In the genomic region with DNA sequence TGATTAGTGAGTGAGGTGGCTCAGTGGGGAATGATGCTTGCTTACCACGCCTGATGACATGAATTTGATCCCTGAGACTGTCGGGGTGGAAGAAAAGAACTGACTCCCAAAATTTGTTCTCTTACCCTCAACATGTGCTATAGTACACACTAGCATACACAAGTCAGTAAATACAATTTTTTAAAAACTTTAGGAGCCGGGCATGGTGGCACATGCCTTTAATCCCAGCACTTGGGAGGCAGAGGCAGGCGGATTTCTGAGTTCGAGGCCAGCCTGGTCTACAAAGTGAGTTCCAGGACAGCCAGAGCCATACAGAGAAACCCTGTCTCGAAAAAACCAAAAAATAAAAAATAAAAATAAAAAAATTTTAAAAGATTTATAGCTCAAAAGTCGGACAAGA, we compare ENCODE assay signal across 6 mouse cellular contexts. TPM values are rescaled to one million over a fixed set of nuclear protein-coding genes. Genes with fewer than 3 reads are reported as not detected.
DNase-seq lines count a peak whose midpoint lies in the region; ATAC-seq and TF ChIP-seq lines count a peak whose summit lies in the region.
"Not testable (repeated sequence)": the region's sequence is repeated elsewhere in the genome, so short reads cannot be mapped to it uniquely, and the experiment has no call there.

No protein-coding gene starts in this region.

- TF ChIP-seq EP300 in MEL (IDR thresholded peaks at IDR 0.05; ENCODE audit: low read depth in 1 of 2, low read length in 2 of 2): not testable (repeated sequence)

- not testable (repeated sequence) for H3K9ac ChIP-seq in MEL (ENCODE audit: control insufficient read depth, low read depth, low read length, poor library complexity, severe bottlenecking); heart, embryonic 13.5 days; kidney, embryonic 15.5 days

- not testable (repeated sequence) for TF ChIP-seq RAD21 in MEL (IDR thresholded peaks at IDR 0.05; ENCODE audit: low read depth, low read length)

- H3K79me2 ChIP-seq in MEL (ENCODE audit: control insufficient read depth, insufficient read depth, low read length, poor library complexity) (peaks cover 31% of the 10 kb centered on the region), macrophage (ENCODE audit: inconsistent target) (peaks cover 73% of the 10 kb centered on the region)

- peaks cover 6 to 25% of the 10 kb centered on the region in 2 experiments; a peak in 3 of 4 replicates for H3K4me1 ChIP-seq in MEL (ENCODE audit: control insufficient read depth in 1 of 2, insufficient read depth in 2 of 2, low read length in 2 of 2)
- H3K4me1 ChIP-seq in heart, embryonic 13.5 days: peaks cover 32% of the 10 kb centered on the region
- H3K4me1 ChIP-seq in kidney, embryonic 15.5 days: peaks cover 24% of the 10 kb centered on the region

- H3K4me2 ChIP-seq in heart, embryonic 13.5 days: peak overlapping the region; percentile 20; the same call in 1 of the 2 replicates
- H3K4me2 ChIP-seq in kidney, embryonic 15.5 days: 0 out of 2 replicates have a peak overlapping the region, but pooled peaks have one; percentile 12

- H3K27ac ChIP-seq in MEL (ENCODE audit: control insufficient read depth, low read depth, low read length); heart, embryonic 13.5 days (replicated peaks); kidney, embryonic 15.5 days: not testable (repeated sequence)
- peak overlapping the region; percentile 98 for H3K27ac ChIP-seq in gastrocnemius, adult 2 months
- H3K27ac ChIP-seq in macrophage: peak overlapping the region; percentile 80

- 86% methylated on average over 7 of the region's 7 CpGs for WGBS in heart, embryonic 13.5 days
- 88% methylated on average over 7 of the region's 7 CpGs for WGBS in kidney, embryonic 15.5 days
- 84% methylated on average over 3 of the region's 7 CpGs for WGBS in macrophage (ENCODE audit: missing documents)

- H3K27me3 ChIP-seq in MEL (ENCODE audit: control insufficient read depth in 1 of 2, insufficient read depth in 2 of 2, low read length in 2 of 2); heart, embryonic 13.5 days (replicated peaks); kidney, embryonic 15.5 days: not testable (repeated sequence)

- not testable (repeated sequence) for TF ChIP-seq CTCF in MEL (IDR thresholded peaks at IDR 0.05 in 2 of 3, conservative IDR thresholded peaks at IDR 0.05 in 1 of 3; ENCODE audit: control insufficient read depth in 1 of 3, insufficient read depth in 1 of 3, low read depth in 2 of 3, low read length in 3 of 3, poor library complexity in 1 of 3, severe bottlenecking in 1 of 3); gastrocnemius, adult 2 months (IDR thresholded peaks at IDR 0.05)

- intact Hi-C loops in gastrocnemius, adult 2 months (cut with DNase I): loop anchor here (5.0 kb wide), 1 partner anchor 77 kb away; the partner anchor contains the start of gene Dennd4a

- TF ChIP-seq POLR2A in MEL (IDR thresholded peaks at IDR 0.05; ENCODE audit: control insufficient read depth in 1 of 2, insufficient read depth in 1 of 2, low read depth in 1 of 2, low read length in 2 of 2, poor library complexity in 1 of 2): not testable (repeated sequence)

- H3K36me3 ChIP-seq in MEL (ENCODE audit: control insufficient read depth in 1 of 2, insufficient read depth in 2 of 2, low read length in 2 of 2): peaks cover 0 to 39% of the 10 kb centered on the region in 2 experiments; a peak in 3 of 4 replicates
- not testable (repeated sequence) for H3K36me3 ChIP-seq in heart, embryonic 13.5 days; kidney, embryonic 15.5 days; macrophage (ENCODE audit: inconsistent target)

- not testable (repeated sequence) for H3K4me3 ChIP-seq in MEL (ENCODE audit: control insufficient read depth in 1 of 2, insufficient read depth in 1 of 2, low read depth in 2 of 2, low read length in 2 of 2); heart, embryonic 13.5 days; kidney, embryonic 15.5 days (replicated peaks); macrophage (ENCODE audit: inconsistent target)
- H3K4me3 ChIP-seq in gastrocnemius, adult 2 months: peak overlapping the region; percentile 5

- not testable (repeated sequence) for H3K9me3 ChIP-seq in MEL (replicated peaks; ENCODE audit: insufficient read depth, low read length); heart, embryonic 13.5 days; kidney, embryonic 15.5 days (replicated peaks)

- DNase-seq in MEL (ENCODE audit: low read depth, low spot score); gastrocnemius, adult 2 months: not testable (repeated sequence)
- DNase-seq in testis, postnatal 10 days (ENCODE audit: low spot score): peak; percentile 3

- ATAC-seq in heart, embryonic 13.5 days (ENCODE audit: extremely low read depth, insufficient number of reproducible peaks, low FRiP score, low TSS enrichment); kidney, embryonic 15.5 days (replicated peaks; ENCODE audit: low FRiP score): not testable (repeated sequence)

TF ChIP-seq in MEL, 35 proteins besides CTCF, POLR2A, EP300 and RAD21:
- TF ChIP-seq CHD1 (IDR thresholded peaks at IDR 0.05; ENCODE audit: low read depth, low read length) (0 out of 2 replicates have a peak, but pooled peaks have one; percentile 13), TBP (IDR thresholded peaks at IDR 0.05; ENCODE audit: low read depth, low read length) (peak; percentile 87)

RNA-seq across cellular contexts. Expression of gene Rab11a, which starts 2.6 kb away (rescaled TPM):
- 93.7 and 114 TPM in 2 replicates for total RNA-seq in MEL (2012; rRNA removed)
- polyA plus RNA-seq in MEL (2012; ENCODE audit: insufficient read depth in 1 of 2, insufficient read length in 2 of 2, low read depth in 1 of 2, low replicate concordance in 2 of 2, missing spikeins in 1 of 2) (100 to 1,000 TPM in 1 of 2 experiments, not detected in 1; 212 TPM), macrophage (2018) (214 to 374 TPM (median 216 TPM) in 3 replicates)
- 10 to 100 TPM; 87.7 to 96.7 TPM for total RNA-seq in gastrocnemius, adult 2 months (2021)
- polyA plus RNA-seq in heart, embryonic 13.5 days (2015; fragmentation: Nextera tagmentation; extraction: Ambion mirVana): 335 and 366 TPM in 2 replicates
- 550 and 571 TPM in 2 replicates for polyA plus RNA-seq in kidney, embryonic 15.5 days (2015; fragmentation: Nextera tagmentation; extraction: Ambion mirVana)
- total RNA-seq in macrophage (2018; cell fraction: chromatin; rRNA removed): 100 to 1,000 TPM in 5 of 26 experiments, 10 to 100 TPM in 21; 67.4 to 117 (median 73.8) TPM
- 100 to 1,000 TPM; 177 to 284 (median 221) TPM for total RNA-seq in macrophage (2018; cell fraction: cytosol; rRNA removed)
- 100 to 1,000 TPM in 10 of 26 experiments, 10 to 100 TPM in 16; 65.8 to 128 (median 94.2) TPM for total RNA-seq in macrophage (2018; cell fraction: nucleus; rRNA removed)
